Mouse (Mus musculus) limb, embryonic 13.5 days (tissue): Measurements from ENCODE around the gene Il22ra1. TPM values are rescaled to one million over a fixed set of nuclear protein-coding genes. Genes with fewer than 3 reads are reported as not detected.
A peak's percentile ranks its signal among the peaks of the same experiment; 100 is the strongest.

Experiments used
- ATAC-seq: fragments of 200-750 bp; cut with Nextera tagmentation; 2 replicates; pipeline ENCODE4 v1.8.0; 2017; ENCODE audit warnings: low read depth, moderate number of reproducible peaks, moderate TSS enrichment; ENCODE audit not compliant: low FRiP score
- H3K27ac ChIP-seq: fragments of 300-500 bp; sonication (generic); 2 replicates; pipeline ENCODE4 v1.5.1; 2015; ENCODE audit warnings: inconsistent platforms, mild to moderate bottlenecking, moderate library complexity
- H3K27me3 ChIP-seq: fragments of 300-500 bp; sonication (generic); 2 replicates; pipeline ENCODE4 v1.6.1; 2015; ENCODE audit warnings: mild to moderate bottlenecking, inconsistent platforms
- H3K36me3 ChIP-seq: fragments of 300-500 bp; sonication (generic); 2 replicates; pipeline ENCODE4 v1.6.1; 2015; ENCODE audit warnings: inconsistent platforms, mild to moderate bottlenecking, moderate library complexity
- H3K4me1 ChIP-seq: fragments of 300-500 bp; sonication (generic); 2 replicates; pipeline ENCODE4 v1.6.1; 2015; ENCODE audit warnings: inconsistent platforms
- H3K4me2 ChIP-seq: fragments of 300-500 bp; sonication (generic); replicated peaks from 2 replicates; pipeline ENCODE4 v1.6.1; 2015; ENCODE audit warnings: inconsistent platforms, mild to moderate bottlenecking, moderate library complexity
- H3K4me3 ChIP-seq: fragments of 300-500 bp; sonication (generic); 2 replicates; pipeline ENCODE4 v1.5.1; 2015; ENCODE audit warnings: moderate library complexity, mild to moderate bottlenecking, inconsistent platforms
- H3K9ac ChIP-seq: fragments of 300-500 bp; sonication (generic); 2 replicates; pipeline ENCODE4 v1.6.1; 2015; ENCODE audit warnings: mild to moderate bottlenecking, inconsistent platforms
- H3K9me3 ChIP-seq: fragments of 300-500 bp; sonication (generic); 2 replicates; pipeline ENCODE4 v1.6.1; 2016; ENCODE audit warnings: inconsistent platforms
- WGBS: fragments of 180-500 bp; shearing (Covaris S2); methylation state at CpG from one replicate; pipeline ENCODE4 v1.1.7; 2015; 5-methylcytosine and 5-hydroxymethylcytosine counted together
- polyA plus RNA-seq: library from polyadenylated mRNA; unstranded; fragments of >200 nt; fragmentation: Nextera tagmentation; extraction: Ambion mirVana; gene quantifications from 2 replicates; pipeline ENCODE4 v1.2.1, GENCODE M21; 2015

Gene Il22ra1
- polyA plus RNA-seq, 1 experiment from 2014 or later, result not detected

- no peak for ATAC-seq
- no peak overlapping the region for H3K9ac ChIP-seq
- peaks cover 16% of the 10 kb centered on the region for H3K4me1 ChIP-seq
- H3K9me3 ChIP-seq, result no peaks in the 10 kb centered on the region
- no peaks in the 10 kb centered on the region for H3K36me3 ChIP-seq
- 56% methylated on average over 9 of the region's 9 CpGs for WGBS
- no peaks in the 10 kb centered on the region for H3K27me3 ChIP-seq
- H3K27ac ChIP-seq, result no peak overlapping the region
- H3K4me2 ChIP-seq, result no peak overlapping the region
- H3K4me3 ChIP-seq, result no peak overlapping the region
Measured at GRCm38 (mm10) chr4:135779661-135780060, 51.7 kb downstream of the Il22ra1 start.

GRCm38 (mm10) chr4:135780255-135780654 is 52.3 kb downstream of the Il22ra1 start:
- 49% methylated on average over 3 of the region's 3 CpGs for WGBS
- no peak overlapping the region for H3K27ac ChIP-seq

GRCm38 (mm10) chr4:135781304-135781703 is 53.3 kb downstream of the Il22ra1 start:
- H3K36me3 ChIP-seq, result no peaks in the 10 kb centered on the region
- 88% methylated on average over 5 of the region's 5 CpGs for WGBS
- H3K4me3 ChIP-seq, result no peak overlapping the region
- no peak for ATAC-seq
- peaks cover 16% of the 10 kb centered on the region for H3K4me1 ChIP-seq
- no peak overlapping the region for H3K9ac ChIP-seq
- H3K9me3 ChIP-seq, result no peaks in the 10 kb centered on the region
- no peaks in the 10 kb centered on the region for H3K27me3 ChIP-seq
- no peak overlapping the region for H3K27ac ChIP-seq
- no peak overlapping the region for H3K4me2 ChIP-seq

More at GRCm38 (mm10) chr4:135780255-135780654, 52.3 kb downstream of the Il22ra1 start:
- Histone ChIP-seq H3K9me3 (no peaks in the 10 kb centered on the region), H3K36me3 (no peaks in the 10 kb centered on the region), H3K27me3 (no peaks in the 10 kb centered on the region), H3K4me3 (no peak overlapping the region), H3K9ac (no peak overlapping the region), H3K4me2 (no peak overlapping the region), H3K4me1 (peaks cover 16% of the 10 kb centered on the region)
- peak; percentile 61; the same call in 1 of the 2 replicates for ATAC-seq

- no peak overlapping the region for H3K9ac ChIP-seq
- no peaks in the 10 kb centered on the region for H3K4me1 ChIP-seq
- H3K9me3 ChIP-seq, result no peaks in the 10 kb centered on the region
- 73% methylated on average over 5 of the region's 5 CpGs for WGBS
- ATAC-seq, result no peak
- no peaks in the 10 kb centered on the region for H3K27me3 ChIP-seq
- no peak overlapping the region for H3K4me3 ChIP-seq
- no peaks in the 10 kb centered on the region for H3K36me3 ChIP-seq
- H3K4me2 ChIP-seq, result no peak overlapping the region
- no peak overlapping the region for H3K27ac ChIP-seq
Measured at GRCm38 (mm10) chr4:135786581-135786980, 58.6 kb downstream of the Il22ra1 start.

- no peaks in the 10 kb centered on the region for H3K9me3 ChIP-seq
- no peaks in the 10 kb centered on the region for H3K27me3 ChIP-seq
- no peak for ATAC-seq
- no peak overlapping the region for H3K9ac ChIP-seq
- no peaks in the 10 kb centered on the region for H3K4me1 ChIP-seq
- H3K36me3 ChIP-seq, result no peaks in the 10 kb centered on the region
- H3K4me3 ChIP-seq, result no peak overlapping the region
- 84% methylated on average over 6 of the region's 6 CpGs for WGBS
- H3K27ac ChIP-seq, result no peak overlapping the region
- H3K4me2 ChIP-seq, result no peak overlapping the region
Measured at GRCm38 (mm10) chr4:135787271-135787670, 59.3 kb downstream of the Il22ra1 start.

- H3K4me1 ChIP-seq, result no peaks in the 10 kb centered on the region
- no peak overlapping the region for H3K4me3 ChIP-seq
- no peaks in the 10 kb centered on the region for H3K9me3 ChIP-seq
- no peaks in the 10 kb centered on the region for H3K36me3 ChIP-seq
- no peak overlapping the region for H3K27ac ChIP-seq
- ATAC-seq, result no peak
- 60% methylated on average over 2 of the region's 2 CpGs for WGBS
- no peak overlapping the region for H3K9ac ChIP-seq
- H3K27me3 ChIP-seq, result no peaks in the 10 kb centered on the region
- H3K4me2 ChIP-seq, result no peak overlapping the region
Measured at GRCm38 (mm10) chr4:135789135-135789534, 61.2 kb downstream of the Il22ra1 start.

- H3K4me1 ChIP-seq, result peaks cover 1% of the 10 kb centered on the region; the same call in 1 of the 2 replicates
- 87% methylated on average over 5 of the region's 5 CpGs for WGBS
- H3K9me3 ChIP-seq, result no peaks in the 10 kb centered on the region
- no peaks in the 10 kb centered on the region for H3K27me3 ChIP-seq
- no peak overlapping the region for H3K9ac ChIP-seq
- ATAC-seq, result no peak
- H3K4me3 ChIP-seq, result no peak overlapping the region
- H3K4me2 ChIP-seq, result no peak overlapping the region
- H3K36me3 ChIP-seq, result no peaks in the 10 kb centered on the region
- H3K27ac ChIP-seq, result peak overlapping the region; percentile 24; the same call in 1 of the 2 replicates
Measured at GRCm38 (mm10) chr4:135792821-135793220, 64.8 kb downstream of the Il22ra1 start.

- Histone ChIP-seq H3K36me3 (no peaks in the 10 kb centered on the region), H3K4me2 (no peak overlapping the region; the same call in 1 of the 2 replicates)
- ATAC-seq, result no peak
Measured at GRCm38 (mm10) chr4:135797931-135798330, 70.0 kb downstream of the Il22ra1 start.

GRCm38 (mm10) chr4:135801543-135801942 is 73.6 kb downstream of the Il22ra1 start:
- Histone ChIP-seq H3K4me3 (no peak overlapping the region), H3K9ac (no peak overlapping the region), H3K27ac (no peak overlapping the region), H3K4me1 (peaks cover 7% of the 10 kb centered on the region; the same call in 1 of the 2 replicates), H3K4me2 (no peak overlapping the region), H3K27me3 (no peaks in the 10 kb centered on the region), H3K36me3 (no peaks in the 10 kb centered on the region), H3K9me3 (no peaks in the 10 kb centered on the region; the same call in 1 of the 2 replicates)
- 20% methylated on average over 8 of the region's 8 CpGs for WGBS
- peak; percentile 67; the same call in 1 of the 2 replicates for ATAC-seq

More at GRCm38 (mm10) chr4:135797931-135798330, 70.0 kb downstream of the Il22ra1 start:
- no peaks in the 10 kb centered on the region for H3K27me3 ChIP-seq
- no peaks in the 10 kb centered on the region for H3K9me3 ChIP-seq
- H3K9ac ChIP-seq, result no peak overlapping the region
- 26% methylated on average over 11 of the region's 11 CpGs for WGBS
- H3K4me3 ChIP-seq, result no peak overlapping the region
- no peak overlapping the region for H3K27ac ChIP-seq
- peaks cover 7% of the 10 kb centered on the region; the same call in 1 of the 2 replicates for H3K4me1 ChIP-seq

Other genes starting within 250 kb of the Il22ra1 start
- not detected in 2 replicates for gene Stpg1, start 233.4 kb upstream of the Il22ra1 start, polyA plus RNA-seq
- 2.8 and 3.1 TPM in 2 replicates for gene Nipal3, start 233.1 kb upstream of the Il22ra1 start, polyA plus RNA-seq
- gene Grhl3, start 154.5 kb upstream of the Il22ra1 start, polyA plus RNA-seq, result 19.7 and 21.1 TPM in 2 replicates
- gene Ifnlr1, start 41.9 kb upstream of the Il22ra1 start, polyA plus RNA-seq, result 1.1 and 1.2 TPM in 2 replicates
- 4.8 and 5.4 TPM in 2 replicates for gene Myom3, start 31.5 kb downstream of the Il22ra1 start, polyA plus RNA-seq
- 323 and 330 TPM in 2 replicates for gene Srsf10, start 127.6 kb downstream of the Il22ra1 start, polyA plus RNA-seq
- 192 and 195 TPM in 2 replicates for gene Pnrc2, start 145.7 kb downstream of the Il22ra1 start, polyA plus RNA-seq
- 0.32 and 0.51 TPM in 2 replicates for gene Cnr2, start 167.2 kb downstream of the Il22ra1 start, polyA plus RNA-seq
- 69.0 and 73.8 TPM in 2 replicates for gene Fuca1, start 192.6 kb downstream of the Il22ra1 start, polyA plus RNA-seq
- 89.8 and 93.5 TPM in 2 replicates for gene Hmgcl, start 218.3 kb downstream of the Il22ra1 start, polyA plus RNA-seq
- gene Gale, start 235.6 kb downstream of the Il22ra1 start, polyA plus RNA-seq, result 49.1 and 51.9 TPM in 2 replicates
- 121 and 124 TPM in 2 replicates for gene Lypla2, start 244.5 kb downstream of the Il22ra1 start, polyA plus RNA-seq